Mouse (Mus musculus) cerebellum, adult 11-12 months (tissue): Measurements from ENCODE around the gene Cdc123.
"Not testable (repeated sequence)": the region's sequence is repeated elsewhere in the genome, so short reads cannot be mapped to it uniquely, and the experiment has no call there.

Experiments used
- DNase-seq: peaks from one replicate; pipeline ENCODE4 v3.0.0; 2022

Cdc123 gene

GRCm38 (mm10) chr2:5844873-5845631 lies at the start of gene Cdc123, which contains the start of gene Nudt5:
TSS of gene Cdc123 (minus strand) at chr2:5845164.
TSS of gene Nudt5 (plus strand) at chr2:5845019.
- DNase-seq = peak; percentile 91

DNA sequence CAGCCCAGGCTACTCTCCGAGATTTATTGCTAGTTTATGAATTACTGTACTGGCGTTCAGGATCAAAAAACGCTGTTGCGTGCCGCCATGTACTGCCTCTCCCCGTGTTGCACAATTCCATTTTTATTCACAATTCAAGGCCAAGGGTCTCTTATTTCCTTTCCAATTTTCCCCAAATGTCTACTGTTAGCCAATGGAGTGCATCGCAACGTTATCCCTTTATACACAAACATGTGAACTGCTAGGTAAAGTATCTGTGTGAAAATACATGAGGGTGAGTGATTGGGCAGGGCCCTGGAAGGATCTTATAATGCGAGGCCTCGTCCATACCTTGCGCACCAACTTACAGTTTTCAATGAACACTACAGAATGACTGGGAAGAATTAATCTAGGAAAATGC lies 49.3 kb upstream of the Cdc123 start:
- no peak for DNase-seq

GRCm38 (mm10) chr2:5889412-5889811 lies 44.4 kb upstream of the Cdc123 start:
- no peak for DNase-seq

DNA sequence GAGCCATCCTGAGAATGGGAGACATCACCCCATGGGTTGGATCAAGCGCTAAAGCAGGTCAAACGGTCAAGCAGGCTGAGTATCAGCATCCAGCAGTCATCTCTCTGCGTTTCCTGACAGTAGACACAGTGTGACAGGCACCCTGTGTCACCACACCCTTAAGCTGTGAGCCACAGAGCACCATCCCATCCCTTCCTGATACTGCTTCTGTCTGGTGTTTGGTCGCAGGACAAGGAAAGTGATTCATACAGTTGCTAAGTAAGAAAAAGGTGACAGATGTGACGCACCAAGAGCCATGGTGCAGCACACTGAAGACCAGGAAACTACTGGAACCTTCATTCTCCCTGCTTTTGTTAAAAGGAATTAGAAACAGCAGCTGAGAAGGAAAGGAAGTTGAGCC lies 43.9 kb upstream of the Cdc123 start:
- DNase-seq = no peak

DNA sequence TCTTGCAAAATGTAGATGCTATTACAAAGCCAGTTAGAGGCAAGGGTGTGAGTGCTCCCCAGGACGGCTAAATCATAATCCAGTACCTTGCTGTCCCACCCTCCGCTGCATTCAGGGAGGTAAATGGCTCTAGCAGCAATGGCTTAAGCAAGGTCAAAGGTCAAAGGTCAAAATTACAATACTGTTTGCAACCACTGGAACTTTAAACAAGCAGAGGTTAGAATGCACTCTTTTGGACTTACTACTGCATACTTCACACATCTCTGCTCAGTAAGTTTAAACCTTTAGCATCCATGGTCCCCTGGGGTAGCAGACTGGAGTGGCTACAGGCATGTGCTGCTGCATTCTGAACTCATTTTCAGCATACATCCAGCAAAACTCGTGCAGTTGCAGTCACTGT lies 32.5 kb upstream of the Cdc123 start:
- DNase-seq = no peak

DNA sequence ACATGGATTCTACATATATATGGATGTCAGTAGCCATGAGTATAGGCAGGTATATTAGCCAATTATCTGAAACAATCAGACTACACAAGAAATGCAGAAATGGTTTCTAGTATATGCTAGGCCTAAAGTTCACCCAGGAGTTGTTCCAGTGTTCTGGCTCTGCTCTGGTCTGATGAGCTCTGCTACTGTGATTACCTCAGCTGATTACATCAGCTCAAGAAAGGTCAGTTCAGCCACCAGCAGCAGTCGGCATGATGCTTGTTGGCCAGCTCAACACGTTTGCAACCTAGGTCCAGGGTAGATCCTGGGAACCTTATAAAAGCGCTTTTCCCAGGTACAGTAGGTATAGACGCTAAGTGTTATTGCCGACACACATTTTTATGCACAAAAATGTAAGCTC lies 24.8 kb upstream of the Cdc123 start:
- DNase-seq = no peak

GRCm38 (mm10) chr2:5867681-5868080 lies 22.7 kb upstream of the Cdc123 start:
- DNase-seq = no peak

GRCm38 (mm10) chr2:5862834-5863233 lies 17.9 kb upstream of the Cdc123 start, which contains the start of gene Gm13199:
TSS of gene Gm13199 (minus strand) at chr2:5862934.
- no peak for DNase-seq

DNA sequence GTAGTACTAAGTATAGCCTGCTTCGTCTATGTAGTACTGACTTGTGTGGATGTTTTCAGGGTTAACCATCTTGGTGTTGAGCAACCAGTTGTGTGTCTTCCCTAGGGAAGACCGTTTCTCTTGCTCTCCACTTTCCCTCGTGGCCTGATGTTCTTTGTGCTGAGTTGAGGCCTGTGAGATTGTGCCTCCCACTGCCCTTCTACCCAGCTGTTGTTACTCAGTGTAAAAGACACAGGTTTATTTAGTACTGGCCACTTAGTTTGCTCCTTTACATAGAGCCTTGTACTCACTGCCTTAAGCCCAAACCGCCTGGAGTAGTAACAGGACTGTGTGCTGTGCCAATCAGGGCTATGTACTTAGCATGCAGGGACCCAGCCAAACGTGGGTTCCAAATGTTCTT lies 6.9 kb upstream of the Cdc123 start:
- no peak for DNase-seq

DNA sequence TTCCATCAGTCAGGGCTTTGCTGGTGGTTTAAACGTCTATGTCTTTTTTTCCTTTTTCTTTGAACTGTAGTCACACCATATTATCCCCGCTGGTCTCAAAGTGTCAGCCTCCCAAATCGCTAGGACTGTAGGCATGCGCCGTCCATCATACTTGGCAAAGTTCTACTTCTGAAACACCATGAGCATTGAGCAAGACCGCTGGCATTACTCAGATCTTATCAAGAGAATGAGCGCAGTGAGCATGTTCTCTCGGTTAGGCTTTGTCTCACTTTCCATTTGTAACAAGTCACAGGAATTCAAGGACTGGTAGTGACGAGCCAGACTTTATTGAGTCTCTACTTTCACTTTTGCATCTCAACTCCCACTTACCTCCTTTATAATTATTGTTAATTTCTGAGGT lies 6.2 kb upstream of the Cdc123 start:
- DNase-seq = no peak

- no peak for DNase-seq
Observed at GRCm38 (mm10) chr2:5845826-5846225, 862 bp upstream of the Cdc123 start.

GRCm38 (mm10) chr2:5844181-5844872 lies 637 bp downstream of the Cdc123 start:
- DNase-seq = no peak

- no peak for DNase-seq
Observed at GRCm38 (mm10) chr2:5840815-5841214, 4.1 kb downstream of the Cdc123 start.

GRCm38 (mm10) chr2:5825265-5825913 lies 19.6 kb downstream of the Cdc123 start:
- DNase-seq = no peak

DNA sequence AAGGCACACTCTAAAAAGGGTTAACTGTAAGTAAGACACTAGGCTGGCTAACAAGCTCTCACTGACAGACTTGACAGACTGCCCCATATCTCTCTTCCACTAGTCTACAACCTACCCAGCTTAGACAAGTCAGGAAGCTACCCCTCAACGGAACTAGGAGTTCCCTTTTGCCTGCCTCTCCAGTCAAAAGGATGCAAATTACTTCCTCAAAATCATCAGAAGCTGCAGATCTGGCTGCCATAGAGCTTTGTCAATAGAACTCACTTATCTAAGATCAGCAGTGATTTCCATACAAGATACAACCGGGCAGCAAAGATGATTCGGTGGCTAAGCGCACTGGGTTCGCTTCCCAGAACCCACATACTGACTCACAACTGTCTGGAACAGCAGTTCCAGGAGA lies 20.3 kb downstream of the Cdc123 start:
- no peak for DNase-seq

DNA sequence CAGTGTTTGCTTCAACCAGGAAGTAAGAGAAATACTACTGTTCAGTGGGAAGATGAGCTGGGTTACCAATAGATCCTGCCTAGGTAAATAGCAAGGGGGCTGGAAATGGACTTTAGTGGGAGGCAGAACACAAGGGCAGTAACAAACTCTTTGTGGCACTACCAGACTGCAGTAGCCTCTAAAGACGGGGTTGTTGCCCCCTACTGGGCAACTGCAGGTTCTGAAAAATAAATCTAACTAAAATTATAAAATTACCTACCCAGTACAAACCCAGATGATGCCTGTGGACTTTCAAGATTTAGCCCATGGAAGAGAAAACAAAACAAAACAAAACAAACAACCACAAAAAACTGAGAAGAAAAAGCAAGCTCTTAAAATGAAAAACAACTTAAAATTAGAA lies 20.8 kb downstream of the Cdc123 start:
- no peak for DNase-seq

- no peak for DNase-seq
Observed at GRCm38 (mm10) chr2:5822449-5822848, 22.5 kb downstream of the Cdc123 start.

DNA sequence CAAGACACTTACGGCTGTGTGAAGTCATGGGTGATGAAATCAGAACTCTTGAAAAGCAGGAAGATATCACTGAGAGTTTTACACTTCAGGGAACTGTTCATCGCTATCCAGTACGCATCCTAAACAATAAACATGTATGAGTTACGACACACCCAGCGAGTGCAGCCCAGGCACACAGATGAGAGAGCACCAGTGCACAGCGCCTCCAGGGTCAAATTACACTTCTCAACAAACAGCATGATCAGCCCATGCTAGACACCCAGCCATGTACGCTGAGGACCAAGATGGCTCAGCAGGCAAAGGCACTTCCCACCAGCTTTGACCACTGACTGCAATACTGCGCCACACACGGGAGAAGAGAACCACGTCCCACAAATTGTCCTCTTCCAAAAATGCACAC lies 23.7 kb downstream of the Cdc123 start:
- no peak for DNase-seq

- DNase-seq = no peak
Observed at GRCm38 (mm10) chr2:5811235-5811782, 33.7 kb downstream of the Cdc123 start.

- no peak for DNase-seq
Observed at GRCm38 (mm10) chr2:5810036-5810718, 34.8 kb downstream of the Cdc123 start.

GRCm38 (mm10) chr2:5806201-5806600 lies 38.8 kb downstream of the Cdc123 start:
- not testable (repeated sequence) for DNase-seq

GRCm38 (mm10) chr2:5805228-5805627 lies 39.7 kb downstream of the Cdc123 start:
- DNase-seq = no peak
